Mouse (Mus musculus) forebrain, embryonic 14.5 days (tissue): ENCODE results near the gene Olfr25. TPM values are rescaled to one million over a fixed set of nuclear protein-coding genes. Genes with fewer than 3 reads are reported as not detected.

ENCODE experiments used
- ATAC-seq: fragments of 200-750 bp; cut with Nextera tagmentation; 2 replicates; pipeline ENCODE4 v1.8.0; 2017; ENCODE audit warnings: mild to moderate bottlenecking, moderate library complexity
- DNase-seq: peaks from one replicate; pipeline ENCODE4 v3.0.0-alpha.2; 2015; ENCODE audit warnings: low spot score
- H3K27ac ChIP-seq: fragments of 300-500 bp; sonication (generic); 2 replicates; pipeline ENCODE4 v1.5.1; 2014; ENCODE audit warnings: low read depth, mild to moderate bottlenecking, control low read depth, low read length, moderate library complexity
- H3K27me3 ChIP-seq: fragments of 300-500 bp; sonication (generic); replicated peaks from 2 replicates; pipeline ENCODE4 v1.6.1; 2014; ENCODE audit warnings: low read length, control low read depth, mixed read lengths; ENCODE audit not compliant: control insufficient read depth, insufficient read depth
- H3K36me3 ChIP-seq: fragments of 300-500 bp; sonication (generic); 2 replicates; pipeline ENCODE4 v1.6.1; 2014; ENCODE audit warnings: low read length, control low read depth; ENCODE audit not compliant: control insufficient read depth, insufficient read depth
- H3K4me1 ChIP-seq: fragments of 300-500 bp; sonication (generic); 2 replicates; pipeline ENCODE4 v1.6.1; 2014; ENCODE audit warnings: antibody characterized with exemption, low read length, control low read depth; ENCODE audit not compliant: control insufficient read depth, insufficient read depth
- H3K4me2 ChIP-seq: fragments of 300-500 bp; sonication (generic); 2 replicates; pipeline ENCODE4 v1.6.1; 2014; ENCODE audit warnings: mild to moderate bottlenecking, control low read depth, low read length
- H3K4me3 ChIP-seq: fragments of 300-500 bp; sonication (generic); 2 replicates; pipeline ENCODE4 v1.5.1; 2014; ENCODE audit warnings: low read depth, low read length, control low read depth
- H3K9ac ChIP-seq: fragments of 300-500 bp; sonication (generic); 2 replicates; pipeline ENCODE4 v1.6.1; 2014; ENCODE audit warnings: mild to moderate bottlenecking, low read length, control low read depth, moderate library complexity
- H3K9me3 ChIP-seq: fragments of 300-500 bp; sonication (generic); replicated peaks from 2 replicates; pipeline ENCODE4 v1.6.1; 2016; ENCODE audit warnings: low read length, control low read depth, mixed read lengths; ENCODE audit not compliant: control insufficient read depth
- WGBS: fragments of 180-500 bp; shearing (Covaris S2); extraction: QIAGEN DNeasy Blood & Tissue Kit; methylation state at CpG from one replicate; pipeline ENCODE4 v1.1.7; 2014; 5-methylcytosine and 5-hydroxymethylcytosine counted together
- polyA plus RNA-seq: library from polyadenylated mRNA; unstranded; fragments of >200 nt; fragmentation: Nextera tagmentation; extraction: Ambion mirVana; gene quantifications from 2 replicates; pipeline ENCODE4 v1.2.1, GENCODE M21; 2014

Olfr25 gene
- polyA plus RNA-seq, result not detected in 2 replicates

GRCm38 (mm10) chr9:38328760-38329159, at the start of gene Olfr25:
Olfr25 (plus strand) TSS chr9:38329060.
- Histone ChIP-seq H3K9ac (no peak within 1 kb of the TSS), H3K36me3 (no peaks in the 10 kb centered on the region), H3K27me3 (no peaks in the 10 kb centered on the region), H3K4me3 (no peak within 1 kb of the TSS), H3K4me2 (no peak within 1 kb of the TSS), H3K9me3 (no peaks in the 10 kb centered on the region), H3K4me1 (no peaks in the 10 kb centered on the region), H3K27ac (no peak within 1 kb of the TSS)
- ATAC-seq, result no peak
- 70% methylated on average over 3 of the region's 3 CpGs for whole genome bisulfite sequencing
- no peak for DNase-seq

GRCm38 (mm10) chr9:38290807-38291206, 38.1 kb upstream of the Olfr25 start, which contains the start of gene Olfr896-ps1:
Olfr896-ps1 (plus strand) TSS chr9:38291107.
- H3K4me1 ChIP-seq, result no peaks in the 10 kb centered on the region
- H3K36me3 ChIP-seq, result no peaks in the 10 kb centered on the region
- no peak for ATAC-seq
- H3K27me3 ChIP-seq, result no peaks in the 10 kb centered on the region
- no peaks in the 10 kb centered on the region for H3K9me3 ChIP-seq
- no peak within 1 kb of the TSS for H3K9ac ChIP-seq
- no peak within 1 kb of the TSS for H3K4me3 ChIP-seq
- no peak within 1 kb of the TSS for H3K4me2 ChIP-seq
- DNase-seq, result no peak
- 89% methylated on average over 1 of the region's 1 CpGs for WGBS
- H3K27ac ChIP-seq, result no peak within 1 kb of the TSS

GRCm38 (mm10) chr9:38348111-38348510, 19.3 kb downstream of the Olfr25 start, which contains the start of gene Olfr898:
Olfr898 (plus strand) TSS chr9:38348411.
- H3K4me3 ChIP-seq, result no peak within 1 kb of the TSS
- no peaks in the 10 kb centered on the region for H3K27me3 ChIP-seq
- H3K36me3 ChIP-seq, result no peaks in the 10 kb centered on the region
- no peak for ATAC-seq
- no peak within 1 kb of the TSS for H3K9ac ChIP-seq
- no peak within 1 kb of the TSS for H3K27ac ChIP-seq
- no peaks in the 10 kb centered on the region for H3K4me1 ChIP-seq
- H3K4me2 ChIP-seq, result no peak within 1 kb of the TSS
- 94% methylated on average over 4 of the region's 4 CpGs for WGBS
- H3K9me3 ChIP-seq, result no peaks in the 10 kb centered on the region
- no peak for DNase-seq

- DNase-seq (no peak), ATAC-seq (no peak)
- Histone ChIP-seq H3K4me3 (no peak within 1 kb of the TSS), H3K9ac (no peak within 1 kb of the TSS), H3K27ac (no peak within 1 kb of the TSS), H3K27me3 (no peaks in the 10 kb centered on the region), H3K4me2 (no peak within 1 kb of the TSS), H3K4me1 (no peaks in the 10 kb centered on the region), H3K36me3 (no peaks in the 10 kb centered on the region), H3K9me3 (no peaks in the 10 kb centered on the region)
- WGBS, result 90% methylated on average over 2 of the region's 2 CpGs
Observed at GRCm38 (mm10) chr9:38366596-38366995, 37.7 kb downstream of the Olfr25 start, which contains the start of gene Olfr250. Olfr250 (plus strand) TSS chr9:38366896.

- Histone ChIP-seq H3K9ac (no peak within 1 kb of the TSS), H3K9me3 (no peaks in the 10 kb centered on the region), H3K4me1 (no peaks in the 10 kb centered on the region), H3K4me3 (no peak within 1 kb of the TSS), H3K27ac (no peak within 1 kb of the TSS), H3K4me2 (no peak within 1 kb of the TSS), H3K27me3 (no peaks in the 10 kb centered on the region), H3K36me3 (no peaks in the 10 kb centered on the region)
- WGBS, result 73% methylated on average over 2 of the region's 2 CpGs
- DNase-seq (no peak), ATAC-seq (no peak)
Observed at GRCm38 (mm10) chr9:38376786-38377185, 47.9 kb downstream of the Olfr25 start, which contains the start of gene Olfr251. Olfr251 (plus strand) TSS chr9:38377086.

Other genes starting within 250 kb of the Olfr25 start
- not detected in 2 replicates for gene Olfr887, start 245.0 kb upstream of the Olfr25 start, polyA plus RNA-seq
- gene Olfr888, start 220.9 kb upstream of the Olfr25 start, polyA plus RNA-seq, result not detected in 2 replicates
- gene Olfr889, start 213.9 kb upstream of the Olfr25 start, polyA plus RNA-seq, result 0.04 and 0.06 TPM in 2 replicates
- not detected in 2 replicates for gene Olfr890, start 186.5 kb upstream of the Olfr25 start, polyA plus RNA-seq
- gene Olfr891, start 148.2 kb upstream of the Olfr25 start, polyA plus RNA-seq, result not detected in 2 replicates
- not detected in 2 replicates for gene Olfr893, start 120.7 kb upstream of the Olfr25 start, polyA plus RNA-seq
- not detected in 2 replicates for gene Olfr894, start 111.0 kb upstream of the Olfr25 start, polyA plus RNA-seq
- gene Olfr143, start 76.3 kb upstream of the Olfr25 start, polyA plus RNA-seq, result not detected in 2 replicates
- not detected in 2 replicates for gene Olfr895, start 61.2 kb upstream of the Olfr25 start, polyA plus RNA-seq
- not detected in 2 replicates for gene Olfr896-ps1, start 38.0 kb upstream of the Olfr25 start, polyA plus RNA-seq
- gene Olfr898, start 19.4 kb downstream of the Olfr25 start, polyA plus RNA-seq, result not detected in 2 replicates
- gene Olfr250, start 37.8 kb downstream of the Olfr25 start, polyA plus RNA-seq, result not detected in 2 replicates
- gene Olfr251, start 48.0 kb downstream of the Olfr25 start, polyA plus RNA-seq, result not detected in 2 replicates
- not detected in 2 replicates for gene Olfr147, start 72.6 kb downstream of the Olfr25 start, polyA plus RNA-seq
- not detected in 2 replicates for gene Olfr901, start 100.4 kb downstream of the Olfr25 start, polyA plus RNA-seq
- gene Olfr902, start 118.6 kb downstream of the Olfr25 start, polyA plus RNA-seq, result not detected in 2 replicates
- gene Olfr904, start 134.1 kb downstream of the Olfr25 start, polyA plus RNA-seq, result not detected in 2 replicates
- not detected in 2 replicates for gene Olfr905, start 142.0 kb downstream of the Olfr25 start, polyA plus RNA-seq
- gene Olfr906, start 158.0 kb downstream of the Olfr25 start, polyA plus RNA-seq, result not detected in 2 replicates
- gene Olfr907, start 166.7 kb downstream of the Olfr25 start, polyA plus RNA-seq, result not detected in 2 replicates
- not detected in 2 replicates for gene Olfr911-ps1, start 192.5 kb downstream of the Olfr25 start, polyA plus RNA-seq
- not detected in 2 replicates for gene Olfr910, start 208.8 kb downstream of the Olfr25 start, polyA plus RNA-seq